Mouse (Mus musculus): ENCODE results near the gene Cd3eap.

Gene Cd3eap

GRCm38 (mm10) chr7:19332709-19333352 lies 26.5 kb downstream of the Cd3eap start:
- no peak for DNase-seq (ENCODE audit: low read depth, low spot score)

GRCm38 (mm10) chr7:19331910-19332309 lies 27.4 kb downstream of the Cd3eap start:
- DNase-seq (ENCODE audit: low read depth, low spot score), result no peak

GRCm38 (mm10) chr7:19328425-19328824 lies 30.9 kb downstream of the Cd3eap start:
- DNase-seq (ENCODE audit: low read depth, low spot score), result peak; percentile 63

- DNase-seq (ENCODE audit: low read depth, low spot score), result no peak
Measured at GRCm38 (mm10) chr7:19327782-19328181, 31.5 kb downstream of the Cd3eap start.

- DNase-seq (ENCODE audit: low read depth, low spot score), result peak; percentile 81
Measured at GRCm38 (mm10) chr7:19327128-19327527, 32.2 kb downstream of the Cd3eap start.

- peak; percentile 78 for DNase-seq (ENCODE audit: low read depth, low spot score)
Measured at GRCm38 (mm10) chr7:19326359-19326758, 32.9 kb downstream of the Cd3eap start.

- no peak for DNase-seq (ENCODE audit: low read depth, low spot score)
Measured at GRCm38 (mm10) chr7:19325262-19326199, 33.8 kb downstream of the Cd3eap start.

- DNase-seq (ENCODE audit: low read depth, low spot score), result no peak
Measured at GRCm38 (mm10) chr7:19324221-19324620, 35.1 kb downstream of the Cd3eap start.

- DNase-seq (ENCODE audit: low read depth, low spot score), result no peak
Measured at GRCm38 (mm10) chr7:19322489-19322888, 36.8 kb downstream of the Cd3eap start.

- no peak for DNase-seq (ENCODE audit: low read depth, low spot score)
Measured at GRCm38 (mm10) chr7:19321464-19321863, 37.8 kb downstream of the Cd3eap start.

- no peak for DNase-seq (ENCODE audit: low read depth, low spot score)
Measured at GRCm38 (mm10) chr7:19320637-19321036, 38.6 kb downstream of the Cd3eap start.

- peak; percentile 95 for DNase-seq (ENCODE audit: low read depth, low spot score)
Measured at GRCm38 (mm10) chr7:19319906-19320305, 39.4 kb downstream of the Cd3eap start.

GRCm38 (mm10) chr7:19319458-19319857 lies 39.8 kb downstream of the Cd3eap start:
- no peak for DNase-seq (ENCODE audit: low read depth, low spot score)

GRCm38 (mm10) chr7:19318676-19319075 lies 40.6 kb downstream of the Cd3eap start:
- DNase-seq (ENCODE audit: low read depth, low spot score), result no peak

- no peak for DNase-seq (ENCODE audit: low read depth, low spot score)
Measured at GRCm38 (mm10) chr7:19318201-19318600, 41.1 kb downstream of the Cd3eap start.

GRCm38 (mm10) chr7:19316451-19317161 lies 42.7 kb downstream of the Cd3eap start:
- no peak for DNase-seq (ENCODE audit: low read depth, low spot score)

- no peak for DNase-seq (ENCODE audit: low read depth, low spot score)
Measured at GRCm38 (mm10) chr7:19314033-19314432, 45.2 kb downstream of the Cd3eap start.

GRCm38 (mm10) chr7:19311991-19312390 lies 47.3 kb downstream of the Cd3eap start:
- DNase-seq (ENCODE audit: low read depth, low spot score), result no peak

- DNase-seq (ENCODE audit: low read depth, low spot score), result peak; percentile 97
Measured at GRCm38 (mm10) chr7:19309884-19310641, 49.2 kb downstream of the Cd3eap start, which contains the start of gene Fosb. Fosb (minus strand) TSS chr7:19310051.

- DNase-seq (ENCODE audit: low read depth, low spot score), result no peak
Measured at GRCm38 (mm10) chr7:19309278-19309883, 49.9 kb downstream of the Cd3eap start.
